Mouse (Mus musculus): ENCODE measurements at regions not wholly inside any gene's neighbourhood (a gene's known extent, or its start where the extent isn't known, plus 50 kb on each side); places are given as distances from the start of the nearest gene placed in this dataset.
A peak's percentile ranks its signal among the peaks of the same experiment; 100 is the strongest.

- H3K9me3 ChIP-seq (replicated peaks; ENCODE audit: low read length), result no peaks in the 10 kb centered on the region
- H3K36me3 ChIP-seq (replicated peaks in 1 of 2; ENCODE audit: control insufficient read depth in 1 of 2, insufficient read depth in 1 of 2, low read length in 1 of 2), result no peaks in the 10 kb centered on the region
- H3K9ac ChIP-seq (ENCODE audit: insufficient read depth, low read depth), result no peak overlapping the region
- no peak overlapping the region for H3K4me3 ChIP-seq (replicated peaks in 1 of 3; ENCODE audit: low read depth in 2 of 3, low read length in 2 of 3, poor library complexity in 1 of 3)
- dilution Hi-C loops (cut with MboI; ENCODE audit: extremely low pct_ligation_motif_present, extremely low pct_unique_long_range_greater_than_20kb, low sequenced_read_pairs), result no loop called here
- H3K27me3 ChIP-seq (replicated peaks), result no peaks in the 10 kb centered on the region
- no peak overlapping the region for H3K27ac ChIP-seq (ENCODE audit: insufficient read depth, low read depth)
- DNase-seq (ENCODE audit: extremely low read depth), result no peak
- no peaks in the 10 kb centered on the region for H3K79me2 ChIP-seq (replicated peaks; ENCODE audit: control insufficient read depth, extremely low read depth, insufficient read depth, poor library complexity, severe bottlenecking)
- in situ Hi-C loops (cut with MboI; ENCODE audit: low pct_ligation_motif_present, low pct_unique_long_range_greater_than_20kb, low sequenced_read_pairs), result no loop called here
- peaks cover 7 to 32% of the 10 kb centered on the region in 2 experiments for H3K4me1 ChIP-seq (ENCODE audit: control insufficient read depth in 1 of 2, insufficient read depth in 2 of 2)
- peak; percentile 56 for TF ChIP-seq BHLHE40 (IDR thresholded peaks at IDR 0.05; ENCODE audit: low read depth, low read length)
- no peak for TF ChIP-seq JUND (conservative IDR thresholded peaks at IDR 0.05; ENCODE audit: low read depth, low read length)
- H3K4me2 ChIP-seq (ENCODE audit: insufficient read depth, low read depth, poor library complexity, severe bottlenecking), result no peak overlapping the region
These were observed 127.7 kb downstream of the Sp3 start for GRCm38 (mm10) chr2:72852509-72852908.

GRCm38 (mm10) chr2:72855276-72855970, 124.8 kb downstream of the Sp3 start:
- Histone ChIP-seq H3K9me3 (replicated peaks; ENCODE audit: low read length) (no peaks in the 10 kb centered on the region), H3K36me3 (replicated peaks in 1 of 2; ENCODE audit: control insufficient read depth in 1 of 2, insufficient read depth in 1 of 2, low read length in 1 of 2) (no peaks in the 10 kb centered on the region), H3K79me2 (replicated peaks; ENCODE audit: control insufficient read depth, extremely low read depth, insufficient read depth, poor library complexity, severe bottlenecking) (no peaks in the 10 kb centered on the region), H3K9ac (ENCODE audit: insufficient read depth, low read depth) (no peak overlapping the region), H3K27me3 (replicated peaks) (no peaks in the 10 kb centered on the region), H3K27ac (ENCODE audit: insufficient read depth, low read depth) (no peak overlapping the region), H3K4me3 (replicated peaks in 1 of 3; ENCODE audit: low read depth in 2 of 3, low read length in 2 of 3, poor library complexity in 1 of 3) (no peak overlapping the region), H3K4me1 (ENCODE audit: control insufficient read depth in 1 of 2, insufficient read depth in 2 of 2) (peaks cover 7 to 32% of the 10 kb centered on the region in 2 experiments), H3K4me2 (ENCODE audit: insufficient read depth, low read depth, poor library complexity, severe bottlenecking) (no peak overlapping the region)
- DNase-seq (ENCODE audit: extremely low read depth), result no peak
- in situ Hi-C loops (cut with MboI; ENCODE audit: low pct_ligation_motif_present, low pct_unique_long_range_greater_than_20kb, low sequenced_read_pairs), result no loop called here
- dilution Hi-C loops (cut with MboI; ENCODE audit: extremely low pct_ligation_motif_present, extremely low pct_unique_long_range_greater_than_20kb, low sequenced_read_pairs), result no loop called here
- TF ChIP-seq NRF1 (IDR thresholded peaks at IDR 0.05; ENCODE audit: low read depth, low read length), result 0 out of 2 replicates have a peak, but pooled peaks have one; percentile 27
- no peak for TF ChIP-seq MAZ (IDR thresholded peaks at IDR 0.05; ENCODE audit: low read depth, low read length)

- no peak overlapping the region for H3K4me2 ChIP-seq (ENCODE audit: insufficient read depth, low read depth, poor library complexity, severe bottlenecking)
- TF ChIP-seq EP300 (IDR thresholded peaks at IDR 0.05; ENCODE audit: low read length) (no peak), CTCF (conservative IDR thresholded peaks at IDR 0.05 in 1 of 2, IDR thresholded peaks at IDR 0.05 in 1 of 2; ENCODE audit: low read depth in 2 of 2, low read length in 2 of 2) (no peak), USF1 (IDR thresholded peaks at IDR 0.05; ENCODE audit: low read depth, low read length) (no peak), NRF1 (IDR thresholded peaks at IDR 0.05; ENCODE audit: low read depth, low read length) (no peak), ZKSCAN1 (IDR thresholded peaks at IDR 0.05; ENCODE audit: borderline replicate concordance, low read depth, low read length) (no peak), NELFE (IDR thresholded peaks at IDR 0.05; ENCODE audit: low read depth, low read length) (no peak), UBTF (IDR thresholded peaks at IDR 0.05; ENCODE audit: low read depth, low read length) (no peak), SIN3A (IDR thresholded peaks at IDR 0.05; ENCODE audit: low read length) (no peak), ZNF384 (IDR thresholded peaks at IDR 0.05; ENCODE audit: low read depth, low read length) (no peak), MAFK (IDR thresholded peaks at IDR 0.05; ENCODE audit: insufficient replicate concordance, low read length) (no peak), MEF2A (IDR thresholded peaks at IDR 0.05; ENCODE audit: borderline replicate concordance, low read depth, low read length) (no peak), PAX5 (IDR thresholded peaks at IDR 0.05; ENCODE audit: low read length) (no peak), KAT2A (IDR thresholded peaks at IDR 0.05; ENCODE audit: insufficient replicate concordance, low read length) (no peak), ETS1 (conservative IDR thresholded peaks at IDR 0.05; ENCODE audit: low read depth, low read length) (no peak), SMC3 (IDR thresholded peaks at IDR 0.05; ENCODE audit: low read depth, low read length) (no peak), POLR2AphosphoS2 (IDR thresholded peaks at IDR 0.05; ENCODE audit: low read depth, low read length) (no peak), MAX (IDR thresholded peaks at IDR 0.05; ENCODE audit: low read length) (no peak), ZC3H11A (IDR thresholded peaks at IDR 0.05; ENCODE audit: low read depth, low read length) (no peak), TCF12 (IDR thresholded peaks at IDR 0.05; ENCODE audit: low read depth, low read length) (no peak)
- no peaks in the 10 kb centered on the region for H3K36me3 ChIP-seq (replicated peaks in 1 of 2; ENCODE audit: control insufficient read depth in 1 of 2, insufficient read depth in 1 of 2, low read length in 1 of 2)
- dilution Hi-C loops (cut with MboI; ENCODE audit: extremely low pct_ligation_motif_present, extremely low pct_unique_long_range_greater_than_20kb, low sequenced_read_pairs), result no loop called here
- no peaks in the 10 kb centered on the region for H3K79me2 ChIP-seq (replicated peaks; ENCODE audit: control insufficient read depth, extremely low read depth, insufficient read depth, poor library complexity, severe bottlenecking)
- H3K4me3 ChIP-seq (replicated peaks in 1 of 3; ENCODE audit: low read depth in 2 of 3, low read length in 2 of 3, poor library complexity in 1 of 3), result no peak overlapping the region
- DNase-seq (ENCODE audit: extremely low read depth), result no peak
- no peak overlapping the region for H3K9ac ChIP-seq (ENCODE audit: insufficient read depth, low read depth)
- peaks cover 7 to 32% of the 10 kb centered on the region in 2 experiments for H3K4me1 ChIP-seq (ENCODE audit: control insufficient read depth in 1 of 2, insufficient read depth in 2 of 2)
- in situ Hi-C loops (cut with MboI; ENCODE audit: low pct_ligation_motif_present, low pct_unique_long_range_greater_than_20kb, low sequenced_read_pairs), result no loop called here
- no peaks in the 10 kb centered on the region for H3K9me3 ChIP-seq (replicated peaks; ENCODE audit: low read length)
- peak overlapping the region; percentile 13; the same call in 1 of the 2 replicates for H3K27ac ChIP-seq (ENCODE audit: insufficient read depth, low read depth)
- H3K27me3 ChIP-seq (replicated peaks), result no peaks in the 10 kb centered on the region
These were observed 124.1 kb downstream of the Sp3 start for GRCm38 (mm10) chr2:72855971-72856755.
